Mouse (Mus musculus) retina, postnatal 1 day (tissue): Measurements from ENCODE around the gene Slc35d2.

ENCODE experiments used
- DNase-seq: peaks from one replicate; pipeline ENCODE4 v3.0.0-alpha.2; 2012

The Slc35d2 gene

DNA sequence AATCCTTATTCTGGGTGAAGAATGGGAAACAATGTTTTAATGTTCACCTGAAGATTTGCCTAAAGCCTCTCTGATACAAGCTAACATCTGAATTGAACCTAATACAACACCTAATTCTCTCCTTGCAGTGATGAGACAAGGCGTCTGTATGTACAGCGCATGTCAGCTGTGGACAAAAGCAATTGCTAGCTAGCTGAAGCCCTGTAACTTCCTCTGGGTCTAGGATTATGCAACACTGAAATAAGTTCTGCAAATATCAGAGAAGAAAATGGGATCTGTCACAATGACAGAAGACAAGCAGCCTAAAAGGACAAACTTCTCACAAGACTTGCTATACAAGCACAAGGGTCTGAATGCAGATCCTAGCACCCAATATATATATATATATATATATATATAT lies 80.7 kb downstream of the Slc35d2 start:
- no peak for DNase-seq
